Mouse (Mus musculus): ENCODE measurements around the gene Kcnn4.

Kcnn4 gene

DNA sequence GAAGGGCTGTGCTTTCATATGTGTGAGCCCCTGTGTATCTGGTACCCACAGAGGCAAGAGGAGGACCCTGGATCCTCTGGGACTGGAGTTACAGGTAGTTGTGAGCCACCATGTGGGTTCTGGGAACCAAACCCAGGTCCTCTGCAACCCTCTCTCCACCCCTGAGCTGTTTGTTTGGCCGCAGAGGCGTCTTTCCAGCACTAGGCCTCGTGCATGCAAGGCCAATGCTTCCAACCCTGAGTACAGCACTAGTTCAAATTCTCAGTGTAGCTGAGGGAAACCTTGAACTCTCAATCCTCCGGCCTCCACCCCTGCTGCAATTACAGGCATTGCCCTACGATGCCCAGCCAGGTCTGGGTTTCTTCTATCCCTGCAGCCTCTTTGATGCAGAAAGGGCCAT, 58.7 kb downstream of the Kcnn4 start:
- DNase-seq = peak; percentile 54

DNA sequence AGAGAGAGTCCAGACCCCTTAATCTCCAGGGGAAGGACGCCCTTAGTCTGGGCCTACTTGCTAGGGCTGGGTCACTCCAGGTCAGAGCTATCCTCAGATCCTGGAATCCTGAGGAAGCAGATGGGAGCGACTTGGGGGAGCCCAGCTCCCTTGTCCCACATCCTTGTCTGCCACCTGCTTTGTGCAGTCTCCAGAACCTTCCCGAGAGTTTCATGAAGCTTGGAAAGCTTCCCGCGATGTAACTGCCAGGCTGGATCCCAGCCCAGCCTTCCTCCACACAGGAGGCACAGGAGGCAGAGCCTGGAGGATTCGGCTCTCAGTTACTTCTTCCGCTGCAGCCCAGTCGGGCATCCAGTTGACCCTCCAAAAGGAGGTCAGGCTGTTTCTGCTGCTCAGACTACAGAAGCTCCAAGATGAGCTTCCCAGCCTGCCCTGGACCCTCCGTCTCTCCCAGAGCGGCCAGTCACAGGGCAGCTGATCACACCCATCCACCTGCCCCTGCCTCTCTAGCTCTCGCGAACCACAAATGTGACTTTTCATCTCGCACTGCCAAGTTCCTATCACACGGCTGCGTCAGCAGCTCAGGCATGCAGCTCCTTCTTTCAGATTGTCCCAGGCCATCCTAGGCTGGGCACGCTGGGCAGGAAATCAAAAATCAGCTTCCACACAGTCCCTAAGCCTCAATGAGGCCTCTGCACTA, 59.5 kb downstream of the Kcnn4 start:
- DNase-seq = peak; percentile 99

DNA sequence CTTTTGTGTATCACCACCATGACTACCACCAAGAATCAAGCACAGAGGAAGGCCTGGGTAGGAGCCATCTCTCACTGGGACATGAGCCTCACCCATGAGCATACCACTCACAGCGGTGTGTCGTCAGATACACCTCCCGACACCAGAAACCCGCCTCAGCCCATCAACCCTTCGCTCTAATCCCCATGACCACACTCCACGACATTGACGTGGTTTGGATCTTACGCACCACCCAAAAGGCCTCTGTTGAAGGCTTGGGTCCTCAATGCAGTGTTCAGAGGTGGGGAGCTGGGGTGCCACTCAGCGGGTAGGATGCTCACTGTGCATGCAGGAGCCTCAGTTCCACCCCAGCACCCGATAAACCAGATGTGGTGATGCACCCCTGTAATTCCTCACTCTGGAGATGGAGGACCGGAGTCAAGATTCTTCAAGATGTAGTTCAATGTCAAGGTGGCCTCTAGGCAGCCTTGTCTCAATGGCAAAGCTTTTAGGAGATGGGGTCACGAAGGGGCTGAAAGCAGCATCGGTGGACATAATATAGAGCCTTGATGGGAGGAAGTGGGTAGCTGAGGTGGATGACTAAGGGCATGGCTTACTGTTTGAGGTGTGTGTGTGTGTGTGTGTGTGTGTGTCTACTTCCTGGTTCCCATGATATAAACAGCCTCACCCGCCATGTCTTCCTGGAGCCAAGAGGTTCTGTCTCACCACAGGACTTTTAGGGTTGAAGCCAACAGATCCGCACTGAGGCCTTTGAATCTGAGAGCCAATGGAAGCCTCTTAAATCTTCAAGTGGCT, 60.7 kb downstream of the Kcnn4 start:
- DNase-seq = peak; percentile 60

DNA sequence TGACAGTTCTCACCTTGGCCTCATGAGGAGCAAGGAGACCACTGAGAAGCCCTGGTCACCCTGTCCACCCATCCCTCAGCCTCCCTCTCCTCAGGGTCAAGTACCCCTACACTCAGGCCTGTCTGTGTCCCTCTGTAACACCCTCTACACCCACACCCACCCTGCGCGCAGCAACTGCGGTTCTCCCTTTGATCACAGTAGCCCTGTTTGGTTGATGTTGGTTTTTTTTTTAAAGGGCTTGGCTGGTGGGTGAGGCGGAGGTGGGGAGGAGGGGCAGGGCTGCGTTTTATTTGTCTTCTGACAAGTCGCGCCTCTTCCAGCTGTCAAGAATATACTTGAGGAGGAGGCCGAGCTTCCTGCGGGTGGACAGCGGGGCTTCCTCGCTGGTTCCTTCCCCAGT, 61.6 kb downstream of the Kcnn4 start:
- DNase-seq = peak; percentile 39

DNA sequence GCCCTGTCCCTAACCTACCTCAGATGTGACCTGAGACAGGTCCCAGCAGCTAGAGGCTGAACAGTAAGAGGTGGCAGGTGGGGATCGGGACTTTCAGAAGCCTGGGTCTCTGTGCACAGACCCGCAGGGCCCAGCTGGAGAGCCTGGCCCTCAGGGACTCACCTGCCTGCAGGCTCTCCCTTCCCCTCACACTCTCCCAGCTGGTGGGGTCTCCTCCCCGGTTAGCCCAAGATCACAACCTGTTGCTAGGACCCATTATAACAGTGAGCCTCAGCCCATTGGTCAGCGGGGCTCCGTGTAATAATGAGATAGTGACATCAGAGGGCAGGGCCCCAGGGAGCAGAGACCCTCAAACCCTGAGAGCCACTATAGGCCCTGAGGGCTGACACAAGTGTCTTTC, 65.2 kb downstream of the Kcnn4 start:
- DNase-seq = peak; percentile 28
